Mouse (Mus musculus): ENCODE data around the gene Ppp4r4. TPM values are rescaled to one million over a fixed set of nuclear protein-coding genes. Genes with fewer than 3 reads are reported as not detected.

Ppp4r4 gene
- 1.2 and 1.3 TPM in 2 replicates for polyA plus RNA-seq (2012; rRNA removed)

DNA sequence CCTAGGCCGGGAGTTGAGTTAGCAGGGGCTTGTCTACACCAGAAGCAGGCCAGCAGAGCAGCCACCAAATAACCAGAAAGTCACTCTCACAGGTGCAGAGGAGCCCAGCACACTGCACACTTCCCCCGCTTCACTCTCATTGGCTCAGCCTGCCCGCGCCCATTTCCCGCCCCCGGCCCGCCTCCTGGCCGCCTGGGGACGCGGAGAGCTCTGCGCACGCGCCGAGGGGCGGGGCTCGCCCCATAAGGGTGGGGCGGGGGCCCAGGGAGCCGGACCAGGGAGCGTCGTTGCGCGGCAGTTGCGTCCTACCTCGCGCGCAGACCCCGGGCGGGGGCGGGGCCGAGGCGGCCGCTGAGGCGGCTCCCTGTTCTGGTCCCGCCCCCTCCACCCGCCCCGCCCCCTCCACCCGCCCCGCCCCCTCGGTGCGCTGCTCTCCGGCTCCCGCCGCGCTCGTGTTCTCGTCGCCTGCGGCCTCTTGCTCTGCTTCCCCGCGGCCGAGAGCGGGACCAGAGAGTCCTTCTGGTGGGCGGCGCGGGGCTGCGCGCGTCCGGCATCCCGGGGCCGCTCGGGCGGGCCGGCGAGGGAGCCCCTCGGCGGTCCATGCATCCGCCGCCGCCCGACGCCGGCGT is at the start of gene Ppp4r4:
Gene Ppp4r4 (plus strand): TSS at position 264 of the 629 bp plus-strand sequence.

DNA sequence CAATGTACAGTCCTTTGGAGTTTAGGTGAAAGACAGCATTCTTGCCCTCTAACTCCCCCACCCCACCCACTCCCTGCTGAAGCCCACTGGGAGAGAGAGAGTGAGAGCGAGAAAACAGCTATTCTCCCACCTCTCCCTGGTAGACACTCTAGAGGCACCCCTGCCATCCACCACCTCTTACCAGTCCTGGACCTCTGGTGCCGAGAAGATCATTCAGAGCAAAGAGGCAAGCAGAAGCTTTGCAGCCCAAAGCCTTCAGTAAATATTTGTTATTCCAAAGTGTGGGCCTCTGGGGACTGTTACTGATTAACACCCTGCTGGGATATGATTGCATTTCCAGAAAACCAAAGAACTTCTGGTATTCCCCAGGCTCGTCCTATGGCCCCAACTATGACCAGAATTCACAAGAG is 99.1 kb downstream of the Ppp4r4 start, which contains the start of gene Serpina10:
Gene Serpina10 (minus strand): TSS at position 242 of the 410 bp plus-strand sequence.

DNA sequence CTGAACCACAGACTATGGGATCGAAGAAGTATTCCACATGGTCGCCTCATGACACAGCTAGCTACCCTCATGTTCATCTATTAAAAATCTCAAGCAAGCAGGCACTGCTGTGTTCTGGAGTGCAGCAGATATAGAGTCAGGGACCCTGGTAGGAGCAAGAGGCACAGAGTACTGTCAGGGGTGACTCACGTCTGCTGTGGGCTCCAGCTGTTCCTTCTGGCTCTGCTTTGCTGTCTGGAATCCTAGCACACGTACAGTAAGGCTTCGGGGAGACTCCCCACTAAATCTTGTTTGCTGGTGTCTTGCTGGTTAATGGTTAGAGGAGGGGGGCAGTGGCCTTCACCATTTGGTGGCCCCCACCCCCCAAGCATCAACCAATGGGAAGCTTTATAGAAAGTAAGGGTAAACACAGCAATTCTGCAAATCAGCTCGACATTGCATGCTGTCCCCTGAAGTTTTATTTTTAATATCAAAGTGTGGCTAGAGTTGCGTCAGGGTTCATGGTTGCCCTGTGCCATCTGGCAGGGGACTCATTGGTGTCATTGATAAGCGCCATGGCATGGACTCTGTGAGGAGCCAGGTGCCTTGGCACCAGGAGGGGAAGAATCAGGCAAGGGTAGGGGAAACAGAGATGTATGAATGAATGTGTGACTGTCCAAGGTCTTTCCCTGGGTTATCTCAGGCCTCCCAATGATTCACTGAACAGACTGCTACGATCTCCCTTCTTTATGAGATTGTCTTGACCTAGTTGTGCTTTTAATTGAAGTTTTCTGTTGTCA is 125.0 kb downstream of the Ppp4r4 start, which contains the start of gene Serpina6:
Gene Serpina6 (minus strand): TSS at position 365 of the 779 bp plus-strand sequence.

Other genes with a start within 250 kb of the Ppp4r4 start
- not detected in 2 replicates for gene Fam181a, start 221.3 kb upstream of the Ppp4r4 start, polyA plus RNA-seq (2012; rRNA removed)
- gene Asb2, start 176.3 kb upstream of the Ppp4r4 start, polyA plus RNA-seq (2012; rRNA removed): 4.3 and 5.7 TPM in 2 replicates
- gene Otub2, start 143.6 kb upstream of the Ppp4r4 start, polyA plus RNA-seq (2012; rRNA removed): 11.0 and 11.6 TPM in 2 replicates
- gene 9330161L09Rik, start 124.5 kb upstream of the Ppp4r4 start, polyA plus RNA-seq (2012; rRNA removed): 0.14 and 0.22 TPM in 2 replicates
- 23.8 and 25.5 TPM in 2 replicates for gene Ddx24, start 106.5 kb upstream of the Ppp4r4 start, polyA plus RNA-seq (2012; rRNA removed)
- gene Ifi27, start 98.1 kb upstream of the Ppp4r4 start, polyA plus RNA-seq (2012; rRNA removed): 33.9 and 52.3 TPM in 2 replicates
- gene Ifi27l2a, start 88.6 kb upstream of the Ppp4r4 start, polyA plus RNA-seq (2012; rRNA removed): 26.0 and 70.7 TPM in 2 replicates
- gene Ifi27l2b, start 75.1 kb upstream of the Ppp4r4 start, polyA plus RNA-seq (2012; rRNA removed): 0.13 TPM in 1 of 2 replicates, not detected in the other
- 53.2 and 56.2 TPM in 2 replicates for gene Serpina10, start 99.2 kb downstream of the Ppp4r4 start, polyA plus RNA-seq (2012; rRNA removed)
- gene Serpina6, start 124.9 kb downstream of the Ppp4r4 start, polyA plus RNA-seq (2012; rRNA removed): 14.8 and 25.0 TPM in 2 replicates
- gene Serpina16, start 143.9 kb downstream of the Ppp4r4 start, polyA plus RNA-seq (2012; rRNA removed): 0.01 TPM in 1 of 2 replicates, not detected in the other
- gene Serpina1f, start 163.2 kb downstream of the Ppp4r4 start, polyA plus RNA-seq (2012; rRNA removed): not detected in 2 replicates
- gene Serpina1d, start 241.3 kb downstream of the Ppp4r4 start, polyA plus RNA-seq (2012; rRNA removed): 1,315 and 1,572 TPM in 2 replicates

Data from liver, embryonic 18 days (tissue).